Mouse (Mus musculus) lung, embryonic 15.5 days (tissue): ENCODE data around the gene Pdzd2. TPM values are rescaled to one million over a fixed set of nuclear protein-coding genes. Genes with fewer than 3 reads are reported as not detected.

ENCODE experiments used
- ATAC-seq: fragments of 200-750 bp; cut with Nextera tagmentation; 2 replicates; pipeline ENCODE4 v1.8.0; 2017; ENCODE audit warnings: moderate number of reproducible peaks, borderline replicate concordance; ENCODE audit not compliant: low FRiP score, low TSS enrichment; ENCODE audit errors: extremely low read depth
- H3K27ac ChIP-seq: fragments of 300-500 bp; sonication (generic); 2 replicates; pipeline ENCODE4 v1.5.1; 2015; ENCODE audit warnings: moderate library complexity, mild to moderate bottlenecking, inconsistent platforms
- H3K27me3 ChIP-seq: fragments of 300-500 bp; sonication (generic); 2 replicates; pipeline ENCODE4 v1.6.1; 2015; ENCODE audit warnings: inconsistent platforms
- H3K36me3 ChIP-seq: fragments of 300-500 bp; sonication (generic); 2 replicates; pipeline ENCODE4 v1.6.1; 2015; ENCODE audit warnings: inconsistent platforms
- H3K4me1 ChIP-seq: fragments of 300-500 bp; sonication (generic); 2 replicates; pipeline ENCODE4 v1.6.1; 2015; ENCODE audit warnings: inconsistent platforms
- H3K4me2 ChIP-seq: fragments of 300-500 bp; sonication (generic); 2 replicates; pipeline ENCODE4 v1.6.1; 2015; ENCODE audit warnings: inconsistent platforms, mild to moderate bottlenecking, moderate library complexity
- H3K4me3 ChIP-seq: fragments of 300-500 bp; sonication (generic); 2 replicates; pipeline ENCODE4 v1.5.1; 2015; ENCODE audit warnings: mild to moderate bottlenecking, inconsistent platforms
- H3K9ac ChIP-seq: fragments of 300-500 bp; sonication (generic); 2 replicates; pipeline ENCODE4 v1.6.1; 2015; ENCODE audit warnings: inconsistent platforms
- H3K9me3 ChIP-seq: fragments of 300-500 bp; sonication (generic); 2 replicates; pipeline ENCODE4 v1.6.1; 2016; ENCODE audit warnings: inconsistent platforms
- WGBS: fragments of 180-500 bp; shearing (Covaris S2); methylation state at CpG from one replicate; pipeline ENCODE4 v1.1.7; 2015; 5-methylcytosine and 5-hydroxymethylcytosine counted together
- polyA plus RNA-seq: library from polyadenylated mRNA; unstranded; fragments of >200 nt; fragmentation: Nextera tagmentation; extraction: Ambion mirVana; gene quantifications from 2 replicates; pipeline ENCODE4 v1.2.1, GENCODE M21; 2015

Gene Pdzd2
- polyA plus RNA-seq, 1 experiment from 2014 or later: 39.8 TPM

GRCm38 (mm10) chr15:12696889-12697288, 42.8 kb downstream of the Pdzd2 start:
- no peaks in the 10 kb centered on the region for H3K4me1 ChIP-seq
- H3K9ac ChIP-seq: no peak overlapping the region
- no peaks in the 10 kb centered on the region for H3K9me3 ChIP-seq
- no peak for ATAC-seq
- H3K27ac ChIP-seq: no peak overlapping the region
- H3K4me2 ChIP-seq: no peak overlapping the region
- WGBS: 48% methylated on average over 8 of the region's 8 CpGs
- H3K4me3 ChIP-seq: no peak overlapping the region
- H3K27me3 ChIP-seq: no peaks in the 10 kb centered on the region
- no peaks in the 10 kb centered on the region for H3K36me3 ChIP-seq

GRCm38 (mm10) chr15:12689716-12690381, 49.9 kb downstream of the Pdzd2 start:
- Histone ChIP-seq H3K27ac (no peak overlapping the region), H3K4me2 (no peak overlapping the region), H3K4me3 (no peak overlapping the region), H3K4me1 (no peaks in the 10 kb centered on the region), H3K27me3 (no peaks in the 10 kb centered on the region), H3K9ac (no peak overlapping the region), H3K9me3 (no peaks in the 10 kb centered on the region), H3K36me3 (no peaks in the 10 kb centered on the region)
- WGBS: 60% methylated on average over 7 of the region's 7 CpGs
- no peak for ATAC-seq

GRCm38 (mm10) chr15:12682549-12682948, 57.2 kb downstream of the Pdzd2 start:
- no peak overlapping the region for H3K9ac ChIP-seq
- H3K4me1 ChIP-seq: peaks cover 28% of the 10 kb centered on the region
- H3K4me2 ChIP-seq: no peak overlapping the region
- H3K4me3 ChIP-seq: no peak overlapping the region
- no peak overlapping the region for H3K27ac ChIP-seq
- no peaks in the 10 kb centered on the region for H3K36me3 ChIP-seq
- H3K27me3 ChIP-seq: no peaks in the 10 kb centered on the region
- WGBS: 44% methylated on average over 9 of the region's 9 CpGs
- no peaks in the 10 kb centered on the region for H3K9me3 ChIP-seq
- ATAC-seq: no peak

GRCm38 (mm10) chr15:12681891-12682290, 57.8 kb downstream of the Pdzd2 start:
- H3K36me3 ChIP-seq: no peaks in the 10 kb centered on the region

DNA sequence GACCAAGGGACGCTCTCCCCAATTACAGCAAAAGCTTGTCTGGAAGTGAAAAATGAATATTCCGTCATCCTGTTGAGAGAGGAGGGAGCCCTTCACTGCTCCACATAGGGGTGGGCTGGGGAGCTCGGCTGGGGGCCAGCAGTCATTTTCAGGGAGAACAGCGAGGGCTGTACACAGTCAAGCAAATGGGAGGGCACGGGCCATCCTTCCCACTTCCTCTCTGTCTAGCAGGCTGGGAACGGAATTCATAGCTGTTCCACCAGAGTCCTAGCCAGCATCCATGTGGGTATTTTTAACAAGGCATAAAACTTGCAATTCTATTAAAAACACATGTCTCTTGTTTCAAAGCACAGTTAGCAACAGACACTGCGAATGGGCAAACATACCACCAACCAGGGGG, 59.0 kb downstream of the Pdzd2 start:
- ATAC-seq: peak; percentile 86; the same call in 1 of the 2 replicates
- Histone ChIP-seq H3K4me2 (peak overlapping the region; percentile 12; the same call in 1 of the 2 replicates), H3K4me1 (peaks cover 28% of the 10 kb centered on the region), H3K27me3 (no peaks in the 10 kb centered on the region), H3K27ac (peak overlapping the region; percentile 70), H3K4me3 (no peak overlapping the region), H3K9ac (no peak overlapping the region), H3K36me3 (no peaks in the 10 kb centered on the region), H3K9me3 (no peaks in the 10 kb centered on the region)
- 34% methylated on average over 7 of the region's 7 CpGs for whole genome bisulfite sequencing

More at GRCm38 (mm10) chr15:12681891-12682290, 57.8 kb downstream of the Pdzd2 start:
- Histone ChIP-seq H3K9me3 (no peaks in the 10 kb centered on the region), H3K27ac (no peak overlapping the region), H3K4me2 (no peak overlapping the region), H3K9ac (no peak overlapping the region), H3K4me1 (peaks cover 28% of the 10 kb centered on the region), H3K27me3 (no peaks in the 10 kb centered on the region), H3K4me3 (no peak overlapping the region)
- no peak for ATAC-seq
- WGBS: 74% methylated on average over 2 of the region's 2 CpGs

GRCm38 (mm10) chr15:12679996-12680395, 59.7 kb downstream of the Pdzd2 start:
- WGBS: 42% methylated on average over 6 of the region's 6 CpGs
- Histone ChIP-seq H3K27ac (0 out of 2 replicates have a peak overlapping the region, but pooled peaks have one; percentile 31), H3K9me3 (no peaks in the 10 kb centered on the region), H3K9ac (no peak overlapping the region), H3K4me3 (no peak overlapping the region), H3K36me3 (no peaks in the 10 kb centered on the region), H3K4me1 (peaks cover 28% of the 10 kb centered on the region), H3K27me3 (no peaks in the 10 kb centered on the region), H3K4me2 (no peak overlapping the region)
- ATAC-seq: peak; percentile 32; the same call in 1 of the 2 replicates

- no peak for ATAC-seq
- H3K27me3 ChIP-seq: no peaks in the 10 kb centered on the region
- no peaks in the 10 kb centered on the region for H3K36me3 ChIP-seq
- H3K27ac ChIP-seq: no peak overlapping the region
- H3K4me3 ChIP-seq: no peak overlapping the region
- H3K4me1 ChIP-seq: peaks cover 28% of the 10 kb centered on the region
- no peak overlapping the region for H3K4me2 ChIP-seq
- 26% methylated on average over 2 of the region's 2 CpGs for WGBS
- no peak overlapping the region for H3K9ac ChIP-seq
- H3K9me3 ChIP-seq: no peaks in the 10 kb centered on the region
These were observed 61.1 kb downstream of the Pdzd2 start for GRCm38 (mm10) chr15:12678540-12679112.

- Histone ChIP-seq H3K9me3 (no peaks in the 10 kb centered on the region), H3K36me3 (no peaks in the 10 kb centered on the region), H3K27ac (no peak overlapping the region), H3K27me3 (no peaks in the 10 kb centered on the region), H3K9ac (no peak overlapping the region), H3K4me1 (peaks cover 14% of the 10 kb centered on the region), H3K4me2 (no peak overlapping the region), H3K4me3 (no peak overlapping the region)
- 77% methylated on average over 3 of the region's 3 CpGs for WGBS
- no peak for ATAC-seq
These were observed 64.4 kb downstream of the Pdzd2 start for GRCm38 (mm10) chr15:12675366-12675765.

GRCm38 (mm10) chr15:12674026-12674425, 65.7 kb downstream of the Pdzd2 start:
- H3K27me3 ChIP-seq: no peaks in the 10 kb centered on the region
- ATAC-seq: no peak
- no peak overlapping the region for H3K27ac ChIP-seq
- no peaks in the 10 kb centered on the region for H3K36me3 ChIP-seq
- peaks cover 8% of the 10 kb centered on the region for H3K4me1 ChIP-seq
- H3K4me3 ChIP-seq: no peak overlapping the region
- no peak overlapping the region for H3K9ac ChIP-seq
- H3K4me2 ChIP-seq: no peak overlapping the region
- WGBS: 82% methylated on average over 5 of the region's 5 CpGs
- no peaks in the 10 kb centered on the region for H3K9me3 ChIP-seq

DNA sequence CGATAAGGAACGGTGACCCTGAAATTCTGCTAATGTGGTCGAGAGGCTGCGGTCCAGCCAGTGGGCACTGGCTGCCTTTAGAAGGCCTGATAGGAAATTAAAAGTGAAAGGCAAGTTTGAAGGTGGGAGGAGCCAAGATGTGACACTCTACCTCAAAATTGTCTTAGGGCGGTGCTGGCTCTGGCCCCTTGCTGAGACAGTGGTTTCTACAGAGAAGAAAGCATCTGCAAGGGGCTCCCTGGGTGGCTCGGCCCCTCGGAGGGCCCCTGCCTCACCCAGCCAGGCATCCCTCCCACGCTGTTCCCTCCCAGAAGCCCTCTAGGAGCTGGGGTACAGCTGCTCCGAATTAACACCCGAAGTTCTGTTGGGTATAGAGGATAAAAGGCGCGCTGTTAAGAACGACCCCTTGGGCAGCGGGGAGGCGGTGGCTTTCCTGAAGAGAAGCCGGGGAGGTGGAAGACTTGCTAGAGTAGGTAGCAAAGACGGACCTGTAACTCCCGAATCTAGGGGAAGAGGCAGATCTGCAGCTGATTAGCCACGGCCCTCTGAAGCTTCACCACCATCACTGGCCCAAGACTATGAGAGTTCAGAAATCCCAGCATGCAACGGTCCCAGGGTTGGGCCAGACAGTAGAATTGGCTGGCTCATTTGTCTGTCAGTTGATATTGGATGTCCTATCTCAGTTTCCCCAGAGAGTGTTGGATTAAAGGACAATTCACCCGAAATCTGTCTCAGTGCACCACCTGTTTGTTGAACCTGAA, 71.8 kb downstream of the Pdzd2 start:
- Histone ChIP-seq H3K36me3 (no peaks in the 10 kb centered on the region), H3K4me2 (peak overlapping the region; percentile 39), H3K4me1 (peaks cover 3% of the 10 kb centered on the region; the same call in 1 of the 2 replicates), H3K4me3 (no peak overlapping the region), H3K9ac (no peak overlapping the region), H3K9me3 (no peaks in the 10 kb centered on the region), H3K27me3 (no peaks in the 10 kb centered on the region), H3K27ac (no peak overlapping the region)
- WGBS: 37% methylated on average over 21 of the region's 21 CpGs
- ATAC-seq: no peak

DNA sequence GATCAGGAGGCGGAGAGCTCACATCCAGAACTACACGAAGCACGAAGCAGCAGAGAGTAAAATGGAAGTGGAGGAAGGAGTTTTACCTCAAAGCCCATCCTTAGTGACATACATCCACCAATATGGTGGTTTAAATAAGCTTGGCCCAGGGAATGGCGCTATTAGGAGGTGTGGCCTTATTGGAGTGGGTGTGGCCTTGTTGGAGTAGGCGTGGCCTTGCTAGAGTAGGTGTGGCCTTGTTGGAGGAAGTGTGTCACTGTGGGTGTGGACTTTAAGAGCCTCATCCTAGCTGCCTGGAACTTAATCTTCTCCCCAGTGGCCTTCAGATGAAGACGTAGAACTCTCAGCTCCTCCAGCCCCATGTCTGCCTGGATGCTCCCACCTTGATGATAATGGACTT, 73.8 kb downstream of the Pdzd2 start:
- no peaks in the 10 kb centered on the region for H3K36me3 ChIP-seq
- no peaks in the 10 kb centered on the region for H3K9me3 ChIP-seq
- H3K4me1 ChIP-seq: peaks cover 3% of the 10 kb centered on the region; the same call in 1 of the 2 replicates
- H3K4me2 ChIP-seq: no peak overlapping the region
- no peaks in the 10 kb centered on the region for H3K27me3 ChIP-seq
- 91% methylated on average over 6 of the region's 6 CpGs for WGBS
- H3K4me3 ChIP-seq: no peak overlapping the region
- H3K9ac ChIP-seq: no peak overlapping the region
- ATAC-seq: no peak
- H3K27ac ChIP-seq: no peak overlapping the region

GRCm38 (mm10) chr15:12663351-12663750, 76.4 kb downstream of the Pdzd2 start:
- Histone ChIP-seq H3K36me3 (no peaks in the 10 kb centered on the region), H3K27ac (no peak overlapping the region), H3K4me3 (no peak overlapping the region), H3K9ac (no peak overlapping the region), H3K27me3 (no peaks in the 10 kb centered on the region), H3K4me1 (peaks cover 3% of the 10 kb centered on the region; the same call in 1 of the 2 replicates), H3K4me2 (no peak overlapping the region), H3K9me3 (no peaks in the 10 kb centered on the region)
- 85% methylated on average over 9 of the region's 9 CpGs for WGBS
- no peak for ATAC-seq
